Mouse (Mus musculus) erythroblast, embryonic 14.5 days (primary cell): ENCODE measurements at regions not wholly inside any gene's neighbourhood (a gene's known extent, or its start where the extent isn't known, plus 50 kb on each side); places are given as distances from the start of the nearest gene placed in this dataset.

ENCODE experiments used
- GATA1 ChIP-seq: IDR thresholded peaks from 2 replicates; pipeline ENCODE4 v1.6.1; 2012; ENCODE audit warnings: low read length, inconsistent platforms, mixed read lengths
- TAL1 ChIP-seq: IDR thresholded peaks from 3 replicates; pipeline ENCODE4 v1.6.1; 2012; ENCODE audit warnings: low read length, inconsistent platforms, mixed read lengths

DNA sequence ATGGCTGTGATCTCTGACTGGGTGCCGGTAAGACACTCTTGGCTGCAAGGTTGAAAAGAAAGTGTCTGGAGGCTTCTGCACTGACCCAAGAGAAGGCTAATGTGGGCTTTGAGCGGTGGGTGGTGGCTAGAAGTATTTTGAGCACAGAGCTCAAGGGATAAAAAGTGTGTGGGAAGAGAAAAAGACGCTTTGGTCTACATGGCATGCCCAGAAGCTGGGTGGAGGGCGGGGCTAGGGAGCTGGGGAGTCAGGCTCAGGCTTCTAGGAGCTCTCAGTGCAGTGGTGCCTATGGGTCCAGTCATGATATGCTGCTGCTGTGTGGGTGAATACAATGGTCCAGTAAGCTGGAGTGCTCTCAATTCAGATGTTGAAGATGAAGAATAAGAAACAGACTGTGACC, 152.1 kb downstream of the Efnb1 start:
- TF ChIP-seq TAL1, result no peak
- no peak for TF ChIP-seq GATA1
